ENCODE assay signal across 1 mouse cellular context in the genomic region with DNA sequence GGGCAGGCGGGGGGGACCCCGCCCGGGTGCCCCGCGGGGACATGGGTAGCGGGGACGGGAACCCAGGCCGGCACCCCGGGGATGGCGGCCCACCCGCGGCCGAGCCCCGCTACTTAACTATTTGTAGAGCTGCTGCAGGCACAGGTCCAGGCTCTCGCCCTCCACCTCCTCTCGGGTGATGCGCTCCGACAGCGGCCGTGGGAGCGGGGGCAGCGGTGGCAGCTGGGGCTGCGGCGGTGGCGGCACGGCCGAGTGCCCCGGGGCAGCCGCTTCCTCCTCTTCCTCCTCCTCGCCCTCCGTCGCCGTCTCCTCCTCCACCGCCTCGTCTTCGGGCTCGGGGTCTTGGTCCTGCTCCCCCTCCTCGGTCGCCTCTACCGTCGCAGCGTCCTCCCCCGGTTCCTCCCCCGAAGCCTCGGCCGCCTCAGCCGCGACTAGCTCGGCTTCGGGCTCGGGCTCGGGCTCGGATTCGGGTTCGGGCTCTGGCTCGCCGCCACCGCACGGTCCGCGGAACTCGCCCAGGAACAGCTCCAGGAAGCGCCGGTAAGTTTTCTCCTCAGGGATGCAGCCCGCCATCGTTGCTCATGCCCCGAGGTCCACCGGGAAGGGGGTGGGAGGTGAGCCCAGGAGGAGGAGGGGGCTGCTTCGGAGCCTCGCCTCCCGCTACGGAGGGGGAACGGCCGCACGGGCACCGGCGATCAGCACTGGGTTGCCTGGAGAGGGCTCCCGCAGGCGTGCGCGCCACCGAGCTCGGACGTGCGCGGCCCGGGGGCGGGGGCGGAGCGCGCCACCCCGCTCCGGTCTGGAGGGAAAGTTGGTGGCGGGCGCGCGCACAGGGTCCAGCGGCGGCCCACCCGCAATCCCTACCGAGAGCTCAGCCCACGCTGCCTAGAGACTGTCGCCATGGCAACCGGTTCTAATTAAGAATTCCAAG.
A peak's percentile ranks its signal among the peaks of the same experiment; 100 is the strongest.
TF ChIP-seq lines count a peak whose summit lies in the region.

Gene Ppm1e (minus strand): TSS at position 693 of the 931 bp plus-strand sequence.

TF ChIP-seq in MEL, 35 proteins besides CTCF, POLR2A, EP300 and RAD21 (continued from another document):
- peak; percentile 91; the same call in 1 of the 2 replicates for TF ChIP-seq UBTF (IDR thresholded peaks at IDR 0.05; ENCODE audit: borderline replicate concordance, insufficient read depth, low read depth, low read length)
